Mouse (Mus musculus) ES-Bruce4 (cell line): Measurements from ENCODE around the gene Hnrnpu. TPM values are rescaled to one million over a fixed set of nuclear protein-coding genes. Genes with fewer than 3 reads are reported as not detected.

Source experiments
- H3K27ac ChIP-seq: 2 replicates; pipeline ENCODE4 v1.5.1; 2012; ENCODE audit warnings: low read length, inconsistent platforms; ENCODE audit not compliant: insufficient read depth
- H3K27me3 ChIP-seq: 2 replicates; pipeline ENCODE4 v1.6.1; 2012; ENCODE audit warnings: mild to moderate bottlenecking, low read length, inconsistent platforms; ENCODE audit not compliant: control insufficient read depth, poor library complexity, insufficient read depth, severe bottlenecking
- H3K36me3 ChIP-seq: 2 replicates; pipeline ENCODE4 v1.6.1; 2012; ENCODE audit warnings: inconsistent platforms, mild to moderate bottlenecking, low read length, moderate library complexity; ENCODE audit not compliant: control insufficient read depth, poor library complexity, insufficient read depth, severe bottlenecking
- H3K4me1 ChIP-seq: one replicate; pipeline ENCODE4 v1.8.1; 2011; ENCODE audit warnings: low read length; ENCODE audit not compliant: control insufficient read depth, insufficient read depth
- H3K4me3 ChIP-seq: 2 replicates; pipeline ENCODE4 v1.5.1; 2011; ENCODE audit warnings: low read depth, mild to moderate bottlenecking, low read length
- H3K9ac ChIP-seq: 2 replicates; pipeline ENCODE4 v1.6.1; 2012; ENCODE audit warnings: low read depth, mild to moderate bottlenecking, inconsistent platforms; ENCODE audit not compliant: poor library complexity, severe bottlenecking
- H3K9me3 ChIP-seq: replicated peaks from 2 replicates; pipeline ENCODE4 v1.6.1; 2012; ENCODE audit warnings: mild to moderate bottlenecking, low read length, inconsistent platforms; ENCODE audit not compliant: control insufficient read depth, poor library complexity, insufficient read depth, severe bottlenecking
- CTCF ChIP-seq: IDR thresholded peaks from one replicate; pipeline ENCODE4 v1.8.1; 2011; ENCODE audit warnings: low read depth, low read length
- EP300 ChIP-seq: IDR thresholded peaks from 2 replicates; pipeline ENCODE4 v1.6.1; 2011; ENCODE audit warnings: low read depth, low read length; ENCODE audit not compliant: insufficient read depth
- POLR2A ChIP-seq: IDR thresholded peaks from one replicate; pipeline ENCODE4 v1.8.1; 2011; ENCODE audit warnings: low read length; ENCODE audit not compliant: insufficient read depth
- polyA plus RNA-seq: library from polyadenylated mRNA; stranded (reverse); fragments of >200 nt; gene quantifications from 2 replicates; pipeline ENCODE4 v1.2.4, GENCODE M21; 2011; ENCODE audit warnings: low read depth; ENCODE audit not compliant: missing spikeins, insufficient read depth, insufficient read length

The Hnrnpu gene
- polyA plus RNA-seq, 1 experiment, result 1,155 TPM

DNA sequence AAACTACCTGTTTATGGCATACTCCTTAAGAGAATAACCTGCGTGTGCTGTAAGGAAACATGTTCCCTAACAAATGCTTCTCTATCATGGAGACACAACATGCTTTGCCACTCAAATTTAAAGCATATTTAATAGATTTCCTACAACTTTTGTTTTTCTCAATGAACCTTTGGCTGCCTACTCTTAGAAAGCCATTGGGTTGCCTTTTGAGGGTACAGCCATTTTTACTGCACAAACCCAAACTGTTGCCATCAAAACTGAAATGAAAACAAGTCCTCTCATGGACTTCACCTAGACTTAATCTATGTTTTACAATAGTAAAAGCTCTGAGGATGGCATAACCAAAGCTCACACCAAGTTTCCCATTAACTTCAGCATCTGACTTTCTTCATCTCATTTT, 13.0 kb downstream of the Hnrnpu start:
- H3K9ac ChIP-seq, result no peak overlapping the region
- H3K9me3 ChIP-seq, result no peaks in the 10 kb centered on the region
- no peaks in the 10 kb centered on the region for H3K4me1 ChIP-seq
- no peak overlapping the region for H3K4me3 ChIP-seq
- no peak overlapping the region for H3K27ac ChIP-seq
- peaks cover 79% of the 10 kb centered on the region for H3K36me3 ChIP-seq
- TF ChIP-seq EP300 (no peak), CTCF (no peak), POLR2A (no peak)
- H3K27me3 ChIP-seq, result no peaks in the 10 kb centered on the region

DNA sequence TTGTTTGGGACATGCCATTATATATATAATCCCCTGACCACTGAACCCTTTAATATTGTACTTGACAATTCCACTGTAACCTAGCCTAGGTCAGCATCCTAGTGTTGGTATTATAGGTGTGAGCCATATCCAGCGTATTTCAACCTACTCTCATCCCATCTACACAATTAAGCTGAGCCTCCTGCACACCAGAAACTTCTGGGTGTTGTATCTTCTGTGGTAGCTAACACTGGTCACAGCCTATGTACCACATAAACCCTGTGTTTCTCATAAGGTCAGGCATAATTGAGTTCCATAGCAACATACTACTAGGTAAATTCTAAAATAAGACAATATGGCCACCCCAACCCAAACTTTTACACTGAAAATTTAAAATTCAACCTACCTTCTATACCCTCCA, 14.4 kb downstream of the Hnrnpu start:
- Histone ChIP-seq H3K9me3 (no peaks in the 10 kb centered on the region), H3K4me1 (no peaks in the 10 kb centered on the region), H3K4me3 (no peak overlapping the region), H3K27ac (0 out of 2 replicates have a peak overlapping the region, but pooled peaks have one; percentile 24), H3K9ac (no peak overlapping the region), H3K36me3 (peaks cover 68% of the 10 kb centered on the region), H3K27me3 (no peaks in the 10 kb centered on the region)
- TF ChIP-seq EP300, result no peak
- no peak for TF ChIP-seq CTCF
- TF ChIP-seq POLR2A, result no peak

DNA sequence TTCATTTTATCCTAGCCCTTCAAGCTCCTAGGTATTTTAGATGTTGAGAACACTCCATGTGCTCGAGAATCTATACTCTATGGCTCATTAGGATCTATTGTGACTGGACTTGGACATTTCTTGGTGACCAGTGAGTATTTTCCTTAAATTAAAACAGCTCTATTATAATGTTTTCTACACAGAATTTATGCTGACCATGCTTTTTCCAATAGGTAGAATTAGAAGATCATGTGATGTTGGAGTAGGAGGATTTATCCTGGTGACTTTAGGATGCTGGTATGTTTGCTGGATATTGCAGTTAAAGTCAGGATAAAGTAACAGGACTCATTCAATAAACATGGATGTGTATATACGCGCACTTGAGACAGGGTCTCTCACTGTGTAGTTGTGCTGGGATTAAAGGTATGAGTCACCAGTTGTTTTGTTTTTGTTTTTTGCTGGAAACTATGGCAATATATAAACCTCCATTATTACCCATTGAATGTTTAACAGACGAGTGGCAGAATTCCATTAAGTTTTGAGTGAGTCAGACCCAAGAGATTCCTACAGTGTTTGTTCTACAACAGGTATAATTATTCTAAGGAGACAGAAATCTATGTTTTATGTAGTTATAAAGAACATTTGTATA, 15.8 kb downstream of the Hnrnpu start:
- Histone ChIP-seq H3K9ac (no peak overlapping the region), H3K27me3 (no peaks in the 10 kb centered on the region), H3K4me3 (no peak overlapping the region), H3K4me1 (no peaks in the 10 kb centered on the region), H3K36me3 (peaks cover 55% of the 10 kb centered on the region), H3K27ac (no peak overlapping the region), H3K9me3 (no peaks in the 10 kb centered on the region)
- no peak for TF ChIP-seq EP300

DNA sequence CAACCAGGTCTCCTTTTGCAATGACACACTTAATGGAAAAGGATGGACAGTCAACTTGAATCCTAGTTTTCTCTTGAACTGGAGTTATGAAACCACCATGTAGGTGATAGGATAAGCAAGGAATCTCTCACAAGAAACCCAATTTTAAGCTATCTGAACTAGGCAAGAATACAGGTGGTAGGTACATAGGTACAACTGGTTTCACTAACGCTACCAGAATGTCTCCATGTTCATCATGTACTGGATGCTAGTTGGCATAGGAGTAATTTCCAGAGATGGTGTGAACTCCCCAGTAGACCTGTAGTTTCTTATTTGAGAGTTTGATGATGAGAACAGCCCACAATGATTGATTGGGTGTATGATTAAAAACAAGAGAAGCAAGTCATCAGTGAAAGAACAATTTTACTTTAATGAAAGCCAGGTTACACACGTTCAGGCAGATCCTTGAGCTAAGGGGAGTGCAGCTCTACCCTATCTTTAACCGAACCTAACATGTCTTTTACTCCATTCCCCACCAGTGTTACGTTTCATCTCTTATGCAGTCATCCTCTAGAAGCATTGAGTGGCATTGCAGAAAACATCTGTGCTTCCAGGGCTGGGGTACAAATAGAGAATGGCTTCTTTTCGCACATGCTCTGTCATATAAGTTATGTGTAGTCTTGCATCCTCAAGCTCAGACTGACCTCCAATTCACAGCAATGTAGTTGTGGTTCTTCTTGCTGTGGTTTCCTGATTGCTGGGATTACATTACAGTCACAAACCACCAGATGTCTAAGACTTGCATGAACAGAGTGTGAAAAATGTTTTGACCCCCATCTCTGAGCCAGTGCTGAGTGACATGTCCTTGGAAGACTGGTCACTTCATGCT, 16.6 kb downstream of the Hnrnpu start:
- no peak for TF ChIP-seq POLR2A
- peak overlapping the region; percentile 88; the same call in 1 of the 2 replicates for H3K9ac ChIP-seq
- H3K9me3 ChIP-seq, result no peaks in the 10 kb centered on the region
- peak overlapping the region; percentile 95 for H3K27ac ChIP-seq
- H3K4me1 ChIP-seq, result no peaks in the 10 kb centered on the region
- peaks cover 48% of the 10 kb centered on the region for H3K36me3 ChIP-seq
- no peaks in the 10 kb centered on the region for H3K27me3 ChIP-seq
- no peak overlapping the region for H3K4me3 ChIP-seq

DNA sequence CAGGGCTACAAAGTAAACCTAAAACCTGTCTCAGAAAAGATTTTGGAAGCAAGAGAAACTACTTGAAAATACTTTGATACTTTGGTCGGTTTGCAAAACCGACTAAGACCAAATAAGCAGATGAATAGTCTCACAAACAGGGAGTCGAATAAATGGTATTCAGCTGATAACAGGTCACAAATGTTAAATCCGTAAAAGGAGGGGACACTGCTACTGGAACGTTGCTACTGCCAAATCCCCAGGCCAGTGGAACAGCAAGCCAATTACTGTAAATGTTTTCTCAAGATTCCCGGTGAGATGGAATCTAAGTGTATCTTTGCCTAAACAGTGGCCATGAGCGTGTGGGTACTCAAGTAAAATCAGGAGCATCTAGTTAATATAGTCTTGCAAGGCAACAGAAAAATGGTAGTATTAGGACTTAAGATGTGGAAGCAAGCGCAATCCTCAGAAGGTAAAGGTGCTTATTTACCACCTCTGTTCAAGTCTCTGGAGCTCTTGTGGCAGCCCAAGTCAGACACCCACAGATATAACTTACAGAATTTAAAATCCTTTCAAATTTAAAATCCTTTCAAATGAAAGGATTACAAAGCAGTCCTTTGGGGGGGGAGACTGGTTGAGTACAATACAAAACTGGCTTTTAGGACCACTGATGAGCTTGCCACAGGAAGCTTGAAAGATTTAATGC, 17.4 kb downstream of the Hnrnpu start:
- Histone ChIP-seq H3K4me3 (peak overlapping the region; percentile 93), H3K9ac (peak overlapping the region; percentile 88), H3K27ac (peak overlapping the region; percentile 95), H3K36me3 (peaks cover 42% of the 10 kb centered on the region), H3K4me1 (no peaks in the 10 kb centered on the region), H3K9me3 (no peaks in the 10 kb centered on the region), H3K27me3 (no peaks in the 10 kb centered on the region)
- TF ChIP-seq EP300 (no peak), POLR2A (no peak), CTCF (no peak)
